8 mouse cellular contexts compared by ENCODE assay signal in genomic region chr4:148626623-148627185, GRCm38 (mm10). TPM values are rescaled to one million over a fixed set of nuclear protein-coding genes. Genes with fewer than 3 reads are reported as not detected.
A peak's percentile ranks its signal among the peaks of the same experiment; 100 is the strongest.
DNase-seq lines count a peak whose midpoint lies in the region; ATAC-seq and TF ChIP-seq lines count a peak whose summit lies in the region.

Gene Tardbp, minus strand, starts transcription at chr4:148627019.

- TF ChIP-seq CTCF in MEL (IDR thresholded peaks at IDR 0.05 in 2 of 3, conservative IDR thresholded peaks at IDR 0.05 in 1 of 3; ENCODE audit: control insufficient read depth in 1 of 3, insufficient read depth in 1 of 3, low read depth in 2 of 3, low read length in 3 of 3, poor library complexity in 1 of 3, severe bottlenecking in 1 of 3): no peak
- no peak for TF ChIP-seq CTCF in cerebellum, adult 2 months (IDR thresholded peaks at IDR 0.05; ENCODE audit: borderline replicate concordance, insufficient read depth, low read depth, low read length)

- peak within 1 kb of the TSS; percentile 70 for H3K4me2 ChIP-seq in lung, embryonic 16.5 days (ENCODE audit: low read depth, low read length)

- peaks cover 2 to 29% of the 10 kb centered on the region in 2 experiments for H3K4me1 ChIP-seq in MEL (ENCODE audit: control insufficient read depth in 1 of 2, insufficient read depth in 2 of 2, low read length in 2 of 2)
- peaks cover 5% of the 10 kb centered on the region for H3K4me1 ChIP-seq in cerebellum, adult 2 months (ENCODE audit: control insufficient read depth, insufficient read depth, low read length)
- peaks cover 16% of the 10 kb centered on the region for H3K4me1 ChIP-seq in lung, embryonic 16.5 days (replicated peaks; ENCODE audit: control insufficient read depth, insufficient read depth, low read length)

- no peak for TF ChIP-seq RAD21 in MEL (IDR thresholded peaks at IDR 0.05; ENCODE audit: low read depth, low read length)

- H3K9ac ChIP-seq in MEL (ENCODE audit: control insufficient read depth, low read depth, low read length, poor library complexity, severe bottlenecking): peak within 1 kb of the TSS; percentile 100
- peak within 1 kb of the TSS; percentile 99 for H3K9ac ChIP-seq in lung, embryonic 16.5 days (ENCODE audit: low read length)

- H3K9me3 ChIP-seq in MEL (replicated peaks; ENCODE audit: insufficient read depth, low read length): no peaks in the 10 kb centered on the region
- H3K9me3 ChIP-seq in lung, embryonic 16.5 days (ENCODE audit: control insufficient read depth, low read length): no peaks in the 10 kb centered on the region

- peak within 1 kb of the TSS; percentile 78 to 93 for H3K4me3 ChIP-seq in MEL (ENCODE audit: control insufficient read depth in 1 of 2, insufficient read depth in 1 of 2, low read depth in 2 of 2, low read length in 2 of 2)
- H3K4me3 ChIP-seq in cerebellum, adult 2 months (replicated peaks; ENCODE audit: insufficient read depth, low read depth, low read length): peak within 1 kb of the TSS; percentile 97
- H3K4me3 ChIP-seq in lung, embryonic 16.5 days (ENCODE audit: low read length): peak within 1 kb of the TSS; percentile 97

- TF ChIP-seq POLR2A in MEL (IDR thresholded peaks at IDR 0.05; ENCODE audit: control insufficient read depth in 1 of 2, insufficient read depth in 1 of 2, low read depth in 1 of 2, low read length in 2 of 2, poor library complexity in 1 of 2): peak; percentile 61 to 75; a peak in 1 of 4 replicates
- TF ChIP-seq POLR2A in cerebellum, adult 2 months (IDR thresholded peaks at IDR 0.05; ENCODE audit: borderline replicate concordance, insufficient read depth, low read length): peak; percentile 92

- TF ChIP-seq EP300 in MEL (IDR thresholded peaks at IDR 0.05; ENCODE audit: low read depth in 1 of 2, low read length in 2 of 2): peak in 1 of 2 experiments; percentile 4; a peak in 1 of 4 replicates

- peaks cover 26 to 39% of the 10 kb centered on the region in 2 experiments for H3K36me3 ChIP-seq in MEL (ENCODE audit: control insufficient read depth in 1 of 2, insufficient read depth in 2 of 2, low read length in 2 of 2)
- peaks cover 28% of the 10 kb centered on the region for H3K36me3 ChIP-seq in lung, embryonic 16.5 days (ENCODE audit: control insufficient read depth, insufficient read depth, low read length)

- H3K79me2 ChIP-seq in MEL (ENCODE audit: control insufficient read depth, insufficient read depth, low read length, poor library complexity): peaks cover 43% of the 10 kb centered on the region

- peak within 1 kb of the TSS; percentile 89 for H3K27ac ChIP-seq in MEL (ENCODE audit: control insufficient read depth, low read depth, low read length)
- peak within 1 kb of the TSS; percentile 93 for H3K27ac ChIP-seq in cerebellum, adult 2 months (ENCODE audit: insufficient read depth, low read length)
- H3K27ac ChIP-seq in lung, embryonic 16.5 days (ENCODE audit: low read length): peak within 1 kb of the TSS; percentile 91

- peak; percentile 97 for DNase-seq in MEL (ENCODE audit: low read depth, low spot score)
- DNase-seq in cerebellum, adult 2 months: peak; percentile 94 to 95
- peak; percentile 94 for DNase-seq in forelimb bud, embryonic 11.5 days (ENCODE audit: low read depth, low spot score)
- peak; percentile 71 for DNase-seq in layer of hippocampus, adult 9-10 months (ENCODE audit: low spot score)
- DNase-seq in ovary, postnatal 10 days (ENCODE audit: low spot score): peak; percentile 90
- peak; percentile 96 to 98 for DNase-seq in thymus, postnatal 10 days (ENCODE audit: low spot score in 2 of 2)

- peak; percentile 94 to 96 for ATAC-seq in hematopoietic stem cell, adult 5-6 weeks (replicated peaks in 1 of 2; ENCODE audit: insufficient read depth in 1 of 2, low FRiP score in 2 of 2, low TSS enrichment in 1 of 2, low read depth in 1 of 2, poor library complexity in 2 of 2, severe bottlenecking in 2 of 2)
- peak; percentile 96 for ATAC-seq in lung, embryonic 16.5 days (ENCODE audit: low read depth)

- WGBS in cerebellum, adult 2 months: under 1% methylated on average over 51 of the region's 51 CpGs
- under 1% methylated on average over 51 of the region's 51 CpGs for WGBS in lung, embryonic 16.5 days

- H3K27me3 ChIP-seq in MEL (ENCODE audit: control insufficient read depth in 1 of 2, insufficient read depth in 2 of 2, low read length in 2 of 2): no peaks in the 10 kb centered on the region
- H3K27me3 ChIP-seq in cerebellum, adult 2 months (ENCODE audit: control insufficient read depth, insufficient read depth, low read length): no peaks in the 10 kb centered on the region
- H3K27me3 ChIP-seq in lung, embryonic 16.5 days (ENCODE audit: control insufficient read depth, insufficient read depth, low read depth, low read length): no peaks in the 10 kb centered on the region

TF ChIP-seq in MEL, 35 proteins besides CTCF, POLR2A, EP300 and RAD21:
- TF ChIP-seq HCFC1 (IDR thresholded peaks at IDR 0.05; ENCODE audit: low read depth, low read length) (peak; percentile 88), ZNF384 (IDR thresholded peaks at IDR 0.05; ENCODE audit: low read depth, low read length) (no peak), MAFK (IDR thresholded peaks at IDR 0.05; ENCODE audit: borderline replicate concordance, low read depth, low read length) (no peak), UBTF (IDR thresholded peaks at IDR 0.05; ENCODE audit: borderline replicate concordance, insufficient read depth, low read depth, low read length) (no peak), ETS1 (IDR thresholded peaks at IDR 0.05; ENCODE audit: low read depth, low read length) (no peak), MYB (IDR thresholded peaks at IDR 0.05; ENCODE audit: low read depth, low read length) (peak; percentile 76), NELFE (IDR thresholded peaks at IDR 0.05; ENCODE audit: low read depth, low read length) (peak; percentile 88), MXI1 (IDR thresholded peaks at IDR 0.05; ENCODE audit: low read depth, low read length) (no peak), GATA1 (IDR thresholded peaks at IDR 0.05; ENCODE audit: low read depth, low read length) (no peak), ZKSCAN1 (IDR thresholded peaks at IDR 0.05; ENCODE audit: low read depth, low read length) (no peak), JUND (IDR thresholded peaks at IDR 0.05; ENCODE audit: low read depth, low read length) (no peak), CHD1 (IDR thresholded peaks at IDR 0.05; ENCODE audit: low read depth, low read length) (peak; percentile 100), MAZ (IDR thresholded peaks at IDR 0.05; ENCODE audit: low read depth, low read length) (peak; percentile 78; the same call in 1 of the 2 replicates), TAL1 (IDR thresholded peaks at IDR 0.05; ENCODE audit: low read length) (no peak), MEF2A (IDR thresholded peaks at IDR 0.05; ENCODE audit: extremely low read depth, insufficient replicate concordance, low read depth, low read length, poor library complexity, severe bottlenecking) (no peak), BHLHE40 (IDR thresholded peaks at IDR 0.05; ENCODE audit: borderline replicate concordance, low read depth, low read length) (no peak), TBP (IDR thresholded peaks at IDR 0.05; ENCODE audit: low read depth, low read length) (peak; percentile 88), TCF12 (IDR thresholded peaks at IDR 0.05; ENCODE audit: low read depth, low read length) (peak; percentile 55), KAT2A (conservative IDR thresholded peaks at IDR 0.05; ENCODE audit: low read depth, low read length) (peak; percentile 64; the same call in 1 of the 2 replicates), E2F4 (IDR thresholded peaks at IDR 0.05; ENCODE audit: borderline replicate concordance, low read depth, low read length) (peak; percentile 73), USF1 (IDR thresholded peaks at IDR 0.05; ENCODE audit: low read depth, low read length) (no peak), USF2 (IDR thresholded peaks at IDR 0.05; ENCODE audit: borderline replicate concordance in 1 of 2, insufficient read depth in 1 of 2, low read depth in 1 of 2, low read length in 2 of 2) (no peak), SMC3 (IDR thresholded peaks at IDR 0.05; ENCODE audit: low read depth, low read length) (no peak), POLR2AphosphoS2 (IDR thresholded peaks at IDR 0.05; ENCODE audit: low read length) (peak; percentile 75; the same call in 1 of the 2 replicates), ELF1 (IDR thresholded peaks at IDR 0.05; ENCODE audit: low read depth, low read length) (peak; percentile 84), ZMIZ1 (IDR thresholded peaks at IDR 0.05; ENCODE audit: low read depth, low read length) (0 out of 2 replicates have a peak, but pooled peaks have one; percentile 22), MAX (IDR thresholded peaks at IDR 0.05; ENCODE audit: low read length) (no peak), CHD2 (IDR thresholded peaks at IDR 0.05; ENCODE audit: low read length) (peak; percentile 90), NRF1 (IDR thresholded peaks at IDR 0.05; ENCODE audit: insufficient read depth, low read depth, low read length, poor library complexity, severe bottlenecking) (peak; percentile 76), POLR2AphosphoS5 (IDR thresholded peaks at IDR 0.05; ENCODE audit: borderline replicate concordance, low read depth, low read length) (peak; percentile 46; the same call in 1 of the 2 replicates), MYC (IDR thresholded peaks at IDR 0.05; ENCODE audit: low read depth, low read length) (no peak), SIN3A (IDR thresholded peaks at IDR 0.05; ENCODE audit: low read length) (peak; percentile 85), ZC3H11A (IDR thresholded peaks at IDR 0.05; ENCODE audit: low read depth, low read length) (no peak)

RNA-seq across cellular contexts. Expression of gene Tardbp, which starts in this region (rescaled TPM):
- total RNA-seq in MEL (2012; rRNA removed): 209 and 211 TPM in 2 replicates
- polyA plus RNA-seq in MEL (2012; ENCODE audit: insufficient read depth in 1 of 2, insufficient read length in 2 of 2, low read depth in 1 of 2, low replicate concordance in 2 of 2, missing spikeins in 1 of 2): 100 to 1,000 TPM in 1 of 2 experiments, not detected in 1; 455 TPM
- polyA plus RNA-seq in cerebellum, adult 2 months (2012; rRNA removed): 276 and 338 TPM in 2 replicates
- 356 and 659 TPM in 2 replicates for total RNA-seq in hematopoietic stem cell, adult 5-6 weeks (2017)
- 320 and 367 TPM in 2 replicates for polyA plus RNA-seq in lung, embryonic 16.5 days (2015; fragmentation: Nextera tagmentation; extraction: Ambion mirVana)

Comparison
In these comparisons a context has a peak if more than half of its experiments do, and no peak if none do; other contexts are left out.
1. Peak in every context shown above with its lines: DNase-seq, ATAC-seq, H3K4me3 ChIP-seq and H3K27ac ChIP-seq.